Mouse (Mus musculus) frontal cortex, adult (tissue): ENCODE results near the gene Tec.
A peak's percentile ranks its signal among the peaks of the same experiment; 100 is the strongest.

Experiments
- ATAC-seq: cut with Nextera tagmentation; 2 replicates; pipeline ENCODE4 v1.9.2; 2017; ENCODE audit warnings: mild to moderate bottlenecking, moderate library complexity, mixed read lengths; ENCODE audit not compliant: low TSS enrichment

Gene Tec

GRCm38 (mm10) chr5:72854141-72854990 lies 13.9 kb downstream of the Tec start:
- no peak for ATAC-seq

DNA sequence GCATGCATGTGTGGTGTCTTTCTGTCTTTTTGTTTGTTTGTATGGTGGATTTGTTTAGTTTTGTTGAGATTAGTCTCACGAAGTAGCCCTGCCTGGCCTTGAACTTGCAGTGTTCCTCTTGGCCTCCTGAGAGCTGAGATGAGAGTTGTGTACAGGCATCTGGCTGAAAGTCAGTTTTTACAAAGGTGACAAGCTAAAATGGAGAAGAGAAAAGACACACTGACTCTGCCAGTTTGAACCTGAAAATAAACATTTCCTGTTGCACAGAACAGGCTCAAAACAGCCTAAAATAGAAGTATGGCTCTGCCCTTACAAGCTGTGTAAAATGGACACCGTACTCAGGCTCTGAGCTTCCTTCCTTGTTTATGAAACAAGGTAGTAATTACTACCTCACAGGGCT lies 14.9 kb downstream of the Tec start:
- no peak for ATAC-seq

GRCm38 (mm10) chr5:72852301-72852995 lies 15.8 kb downstream of the Tec start:
- no peak for ATAC-seq

DNA sequence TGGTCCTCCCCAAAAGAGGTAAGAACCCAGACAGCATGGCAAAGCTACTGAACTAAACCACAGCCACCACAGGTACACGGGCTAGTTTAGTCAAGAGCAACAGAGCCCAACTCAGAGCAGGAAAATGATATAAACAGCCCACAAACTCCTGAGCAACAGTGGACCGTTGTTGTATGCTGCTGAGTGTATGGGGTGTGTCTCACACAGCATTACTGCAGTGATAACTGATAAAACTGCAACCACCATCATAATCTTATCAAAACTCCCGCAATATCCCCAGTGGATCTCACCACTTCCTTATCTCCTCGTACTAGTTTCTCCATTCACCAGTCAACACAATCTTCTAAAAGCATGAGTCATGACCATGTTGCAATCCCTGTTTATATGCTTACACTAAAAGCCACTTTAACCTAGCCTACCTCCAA lies 16.6 kb downstream of the Tec start:
- no peak for ATAC-seq

DNA sequence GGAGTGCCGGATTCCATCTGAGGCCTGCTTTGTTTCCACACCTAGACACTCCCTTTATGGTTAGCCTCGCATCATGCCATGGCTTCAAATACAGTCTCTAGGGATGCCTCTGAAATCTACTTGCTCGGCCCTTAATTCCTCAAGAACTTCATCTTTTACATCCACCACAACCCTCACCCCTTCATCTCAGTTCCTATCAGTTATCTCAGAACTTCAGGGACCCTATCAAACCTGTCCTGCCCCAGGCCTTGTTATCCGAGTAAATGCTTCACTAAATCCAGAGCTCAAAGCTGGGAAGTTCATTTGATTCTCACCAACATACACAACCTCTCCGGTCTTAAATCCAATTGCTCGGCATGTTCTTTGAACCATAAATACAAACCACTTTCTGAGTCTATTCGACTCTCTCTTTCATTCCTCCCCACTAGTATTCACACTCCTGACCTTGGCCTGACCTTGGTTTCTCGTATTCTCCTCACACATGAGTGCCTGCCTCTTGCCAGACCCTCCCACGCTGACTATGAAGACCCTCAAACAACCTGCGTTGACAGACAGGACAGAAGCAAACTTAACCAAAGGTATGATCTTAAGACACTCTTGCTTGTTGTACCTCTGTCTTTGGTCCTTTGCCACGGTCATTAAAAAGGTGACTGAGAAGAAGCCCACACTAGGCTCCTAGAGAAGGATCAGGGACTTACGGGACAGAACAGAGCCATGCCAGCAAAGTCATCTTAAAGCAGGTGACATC lies 17.2 kb downstream of the Tec start:
- no peak for ATAC-seq

- ATAC-seq: no peak
These were observed 19.3 kb downstream of the Tec start for GRCm38 (mm10) chr5:72848889-72849435.

GRCm38 (mm10) chr5:72846712-72847111 lies 21.6 kb downstream of the Tec start:
- ATAC-seq: no peak

DNA sequence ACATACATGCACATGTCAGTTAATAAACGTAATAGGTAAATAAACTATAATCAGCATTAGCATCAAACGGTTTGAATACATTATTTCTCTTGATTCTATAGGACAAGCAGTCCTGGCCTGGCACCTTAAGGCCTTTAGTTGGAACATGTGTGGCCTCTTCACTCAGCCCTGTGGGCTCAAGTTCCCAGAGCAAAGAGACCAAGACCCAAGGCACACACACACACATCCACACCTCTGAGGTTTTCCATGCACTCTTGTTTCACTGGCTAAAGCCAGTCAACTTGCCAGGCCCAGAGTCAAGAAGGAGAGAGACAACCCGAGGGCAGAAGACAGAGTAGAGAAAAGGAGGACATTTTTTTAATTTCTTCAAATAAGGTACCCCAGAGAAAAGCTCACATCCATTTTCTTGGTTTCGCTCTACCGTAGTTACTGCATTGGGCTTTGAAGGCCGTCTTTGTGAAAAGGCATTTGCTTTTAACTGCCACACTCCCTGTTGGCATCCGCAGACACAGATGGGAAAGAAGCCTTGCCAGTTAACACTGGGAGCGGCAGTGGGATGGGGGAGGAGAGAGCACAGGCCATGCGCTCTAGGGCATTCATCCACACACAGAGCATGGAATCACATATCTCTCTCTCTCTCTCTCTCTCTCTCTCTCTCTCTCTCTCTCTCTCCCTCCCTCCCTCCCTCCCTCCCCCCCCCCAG lies 22.2 kb downstream of the Tec start:
- peak; percentile 84 for ATAC-seq

GRCm38 (mm10) chr5:72844776-72845495 lies 23.3 kb downstream of the Tec start:
- ATAC-seq: no peak

DNA sequence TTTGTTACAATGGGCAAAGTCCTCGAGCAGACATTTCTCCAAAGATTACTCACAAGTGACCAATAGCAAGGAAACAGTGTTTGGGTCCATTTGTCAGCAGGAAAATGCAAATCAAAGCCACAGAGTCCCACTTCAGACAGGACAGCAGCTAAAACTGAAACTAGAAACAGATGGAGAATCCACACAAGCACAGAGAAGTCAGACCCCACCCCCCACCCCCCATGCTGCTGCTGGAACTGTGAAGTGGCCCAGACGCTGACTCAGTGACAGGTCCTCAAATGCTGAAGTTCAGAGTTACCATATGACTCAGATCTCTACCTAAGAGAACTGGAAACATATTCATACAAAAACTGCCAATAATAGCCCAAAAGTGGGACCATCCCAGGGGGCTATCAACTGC lies 24.0 kb downstream of the Tec start:
- ATAC-seq: 0 out of 2 replicates have a peak, but pooled peaks have one; percentile 24

GRCm38 (mm10) chr5:72839655-72840054 lies 28.6 kb downstream of the Tec start:
- ATAC-seq: no peak

GRCm38 (mm10) chr5:72838976-72839375 lies 29.3 kb downstream of the Tec start:
- ATAC-seq: no peak

- ATAC-seq: no peak
These were observed 32.6 kb downstream of the Tec start for GRCm38 (mm10) chr5:72835656-72836055.

DNA sequence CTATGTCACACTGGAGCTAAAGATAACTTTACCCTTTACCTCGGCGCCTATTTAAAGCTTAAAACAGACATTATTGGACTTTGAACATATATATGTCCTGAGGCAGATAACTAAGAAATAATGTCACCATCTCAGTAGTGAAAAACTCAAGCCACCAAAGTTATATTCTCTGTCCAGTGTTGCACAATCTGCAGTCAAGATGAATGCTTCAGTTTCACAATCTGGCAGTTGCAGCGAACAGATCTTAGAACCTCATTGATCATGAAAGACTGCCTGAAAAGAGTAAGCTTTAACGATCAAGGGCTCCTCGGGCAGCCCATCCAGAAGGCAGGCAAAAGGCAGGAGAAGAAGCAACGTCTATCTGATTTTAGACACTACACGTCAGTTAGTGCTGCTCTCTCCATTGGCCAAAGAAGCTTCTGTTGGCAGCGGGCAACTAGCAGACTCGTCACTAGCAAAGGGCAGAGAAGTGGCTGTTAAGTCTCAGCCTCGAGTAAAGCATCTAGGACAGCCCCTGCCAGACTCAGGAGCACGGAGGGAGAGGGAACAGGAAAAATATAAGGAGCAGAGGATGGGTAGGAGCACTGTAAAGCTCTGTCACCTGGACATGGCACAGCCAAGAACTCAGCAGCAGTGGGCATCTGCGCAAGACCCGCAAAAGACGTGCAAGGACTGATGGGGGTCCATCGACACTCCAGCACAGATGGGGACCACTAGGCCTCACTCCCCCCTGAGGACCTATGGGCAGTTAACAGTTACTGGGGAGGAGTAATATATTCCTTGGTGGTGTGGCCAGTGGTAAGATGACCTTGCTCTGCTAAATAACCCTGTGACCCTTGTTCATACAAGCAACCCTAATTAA lies 35.1 kb downstream of the Tec start:
- no peak for ATAC-seq

DNA sequence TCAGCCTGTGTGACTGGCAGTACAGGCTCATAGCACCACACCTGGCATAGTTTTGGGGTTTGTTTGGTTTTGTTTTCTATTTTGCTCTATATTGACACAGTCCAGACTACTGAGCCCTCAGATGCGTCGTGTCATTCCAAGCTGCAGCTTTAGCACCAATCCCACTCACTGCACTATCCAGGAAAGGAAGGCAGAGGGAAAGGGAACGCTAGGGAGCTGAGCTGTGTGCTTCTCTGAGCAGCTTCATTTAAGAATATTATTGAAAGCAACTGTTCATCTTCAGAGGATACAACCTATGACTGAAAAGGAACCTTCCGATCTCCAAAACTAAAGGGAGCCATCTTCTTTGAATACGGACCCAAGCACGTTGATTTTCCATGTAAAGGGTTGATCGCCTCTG lies 36.1 kb downstream of the Tec start:
- peak; percentile 57; the same call in 1 of the 2 replicates for ATAC-seq

DNA sequence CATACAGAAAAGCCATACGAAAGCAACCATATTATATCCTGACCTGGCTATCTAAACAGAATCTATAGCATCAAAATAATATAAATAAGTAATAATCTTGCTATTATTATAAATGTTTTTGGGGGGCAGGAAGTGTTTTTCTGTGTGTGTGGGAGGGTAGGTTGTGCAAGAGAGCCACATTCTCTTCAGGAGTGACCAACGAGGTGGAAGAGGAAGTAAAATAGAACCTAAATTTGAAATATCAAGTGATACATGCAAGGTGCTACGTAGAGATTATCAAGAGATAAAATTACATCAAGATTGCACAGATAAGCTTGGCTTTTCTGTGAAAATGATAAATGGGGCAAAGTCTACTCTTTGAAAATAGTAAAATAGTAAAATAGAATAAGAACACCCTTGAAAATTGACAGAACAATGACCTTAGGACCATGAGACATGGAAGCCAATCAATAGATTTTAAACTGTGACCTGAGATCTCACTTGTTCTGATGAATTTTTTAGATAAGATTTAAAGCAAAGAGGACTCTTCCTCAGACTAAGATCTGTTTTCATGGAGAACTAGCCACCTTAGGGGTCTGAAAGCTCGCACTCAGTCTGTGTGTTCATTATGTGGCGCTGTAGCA lies 37.2 kb downstream of the Tec start:
- ATAC-seq: no peak

GRCm38 (mm10) chr5:72829506-72830067 lies 38.7 kb downstream of the Tec start:
- ATAC-seq: no peak

DNA sequence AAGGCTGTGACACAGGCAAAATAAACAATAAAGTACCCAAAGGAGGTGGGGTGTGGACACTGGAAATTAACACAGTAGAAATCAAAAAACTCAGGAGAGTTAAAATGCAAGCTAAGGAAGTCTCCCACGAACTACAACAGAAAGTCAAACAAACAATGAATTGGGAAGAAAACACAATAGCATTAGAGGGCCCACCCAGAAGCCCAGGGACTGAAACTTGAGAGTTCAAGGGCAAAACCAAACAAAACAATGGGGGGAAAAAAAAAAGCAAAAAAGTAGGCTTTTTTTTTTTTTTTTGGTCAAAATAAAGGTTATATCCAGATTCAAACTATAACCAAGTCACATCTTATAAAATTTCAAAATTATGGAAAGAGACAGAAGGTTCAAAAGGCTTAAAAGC lies 39.9 kb downstream of the Tec start:
- no peak for ATAC-seq

DNA sequence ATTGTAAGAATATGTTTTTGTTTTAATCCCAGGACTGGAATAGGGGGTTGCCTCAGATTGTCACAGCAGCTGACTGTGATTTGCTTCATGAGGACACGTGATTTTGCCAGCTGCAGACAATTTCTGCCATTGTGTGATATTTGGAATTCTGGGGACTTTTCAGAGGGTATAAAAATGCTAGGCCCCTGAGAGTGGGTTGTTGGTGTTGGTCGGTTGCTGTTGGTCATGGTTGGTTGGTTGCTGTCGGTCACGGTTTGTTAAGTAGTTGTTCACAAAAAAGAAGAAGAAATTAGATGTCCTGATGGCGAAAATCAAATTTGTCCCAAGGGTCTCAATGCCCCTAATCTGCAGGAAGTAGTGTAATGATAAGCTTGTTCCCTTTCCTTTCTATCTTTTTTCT lies 40.8 kb downstream of the Tec start:
- ATAC-seq: no peak
